In the genomic region with DNA sequence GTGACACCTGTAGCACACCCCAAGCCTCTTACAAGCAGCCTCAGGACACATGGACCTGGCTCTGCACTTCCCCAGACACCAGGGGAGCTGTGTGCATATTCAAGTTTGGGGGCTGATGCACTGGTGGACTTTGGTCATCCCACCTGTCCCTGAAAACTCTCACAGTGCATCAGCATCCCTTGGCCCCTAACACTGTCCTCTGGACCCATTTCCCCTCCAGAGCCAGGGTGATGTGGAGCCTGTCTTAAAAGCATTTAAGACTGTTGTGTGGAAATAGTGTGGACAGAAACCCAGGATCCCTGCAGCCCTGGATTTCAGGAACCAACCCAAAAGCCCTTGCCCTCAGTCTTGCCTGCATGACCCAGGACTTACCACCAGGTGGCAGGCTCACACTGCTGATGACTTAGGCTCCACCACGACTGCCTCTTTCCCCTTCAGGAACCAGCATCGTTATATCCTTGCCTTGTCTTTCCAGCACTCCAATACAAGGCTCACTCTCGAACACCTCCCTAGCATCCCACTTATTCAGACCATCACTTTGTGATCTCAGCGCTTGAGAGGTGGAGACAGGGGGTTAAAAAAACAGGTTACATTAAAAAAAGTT, we compare ENCODE assay signal across 9 mouse cellular contexts.
DNase-seq lines count a peak whose midpoint lies in the region; TF ChIP-seq lines count a peak whose summit lies in the region.
"Had no signal": no experiment of that assay in that cellular context is flagged by ENCODE, and none has a peak within 500 bp of the region (broad histone marks: within the 10 kb centered on the region; RNA-seq: fewer than 3 reads in every experiment).

No protein-coding gene starts in this region.

- intact Hi-C loops in heart, postnatal 36 days (cut with DNase I) = loop anchor here (1.0 to 5.0 kb wide), 3 partner anchors 302 to 859 kb away; a partner anchor contains a TSS

- H3K36me3 ChIP-seq in ES-E14 (ENCODE audit: control insufficient read depth, insufficient read depth, low read length, poor library complexity, severe bottlenecking) = no peaks in the 10 kb centered on the region
- H3K36me3 ChIP-seq in forebrain, embryonic 10.5 days (replicated peaks) = no peaks in the 10 kb centered on the region
- H3K36me3 ChIP-seq: liver, embryonic 15.5 days had no signal

- no peak overlapping the region for H3K27ac ChIP-seq in ES-E14 (ENCODE audit: insufficient read depth, low read depth, low read length, poor library complexity, severe bottlenecking)
- no peak overlapping the region for H3K27ac ChIP-seq in forebrain, embryonic 10.5 days
- H3K27ac ChIP-seq in layer of hippocampus, adult 2 months = no peak overlapping the region
- H3K27ac ChIP-seq: liver, embryonic 15.5 days had no signal

- 5% methylated on average over 4 of the region's 4 CpGs for WGBS in forebrain, embryonic 10.5 days

- TF ChIP-seq CTCF in layer of hippocampus, adult 2 months (conservative IDR thresholded peaks at IDR 0.05) = peak; percentile 99

- in situ Hi-C loops in ES-E14 (cut with MboI; ENCODE audit: low sequenced_read_pairs in 2 of 2, unreplicated experiment in 2 of 2) = no loop called here

- H3K4me1 ChIP-seq in ES-E14 (ENCODE audit: control insufficient read depth in 2 of 2, insufficient read depth in 2 of 2, low read length in 2 of 2, poor library complexity in 1 of 2) = peaks cover 0 to 5% of the 10 kb centered on the region in 2 experiments; a peak in 1 of 4 replicates
- H3K4me1 ChIP-seq in forebrain, embryonic 10.5 days = peaks cover 16% of the 10 kb centered on the region
- H3K4me1 ChIP-seq: liver, embryonic 15.5 days had no signal

- no peak overlapping the region for H3K4me3 ChIP-seq in ES-E14 (ENCODE audit: insufficient read depth in 1 of 2, low read depth in 1 of 2, low read length in 2 of 2, poor library complexity in 1 of 2, severe bottlenecking in 1 of 2)
- no peak overlapping the region for H3K4me3 ChIP-seq in forebrain, embryonic 10.5 days
- H3K4me3 ChIP-seq in layer of hippocampus, adult 2 months = no peak overlapping the region
- H3K4me3 ChIP-seq: liver, embryonic 15.5 days had no signal

- H3K9me3 ChIP-seq in ES-E14 (ENCODE audit: control insufficient read depth, insufficient read depth, low read depth, low read length) = no peaks in the 10 kb centered on the region
- no peaks in the 10 kb centered on the region for H3K9me3 ChIP-seq in forebrain, embryonic 10.5 days
- H3K9me3 ChIP-seq: liver, embryonic 15.5 days had no signal

- no peak overlapping the region for H3K9ac ChIP-seq in ES-E14 (ENCODE audit: insufficient read depth, low read depth, low read length, poor library complexity, severe bottlenecking)
- H3K9ac ChIP-seq: liver, embryonic 15.5 days had no signal

- DNase-seq in ES-E14 (ENCODE audit: low read depth, low spot score) = peak; percentile 68
- peak; percentile 22 for DNase-seq in c-Kit-negative CD71-positive TER-119-positive erythroid progenitor cells, embryonic 14.5 days (ENCODE audit: low read depth, low spot score)
- DNase-seq in forebrain, embryonic 10.5 days (ENCODE audit: extremely low spot score, low spot score) = peak; percentile 83
- peak; percentile 73 to 82 for DNase-seq in heart, postnatal 36 days
- peak; percentile 60 to 88 for DNase-seq in layer of hippocampus, adult 2 months (ENCODE audit: low spot score in 2 of 2)
- DNase-seq in lung, postnatal 10 days = peak; percentile 83
- DNase-seq in retina, embryonic 14.5 days (ENCODE audit: low spot score) = peak; percentile 86
- DNase-seq in thymus, postnatal 25 days = peak; percentile 61

- peaks cover 26% of the 10 kb centered on the region for H3K27me3 ChIP-seq in forebrain, embryonic 10.5 days (ENCODE audit: poor library complexity, severe bottlenecking)

TF ChIP-seq in ES-E14, 5 proteins besides CTCF, POLR2A, EP300 and RAD21:
- peak; percentile 77; the same call in 1 of the 2 replicates for TF ChIP-seq ZC3H11A (IDR thresholded peaks at IDR 0.05; ENCODE audit: borderline replicate concordance, low read depth, low read length)
- no peak for TF ChIP-seq CHD2 (IDR thresholded peaks at IDR 0.05; ENCODE audit: low read depth, low read length)

Comparison
In these comparisons a context has a peak if more than half of its experiments do, and no peak if none do; other contexts are left out.
1. DNase-seq: peak in every context shown above with its lines; median percentile 86 in retina, embryonic 14.5 days; 83 in forebrain, embryonic 10.5 days; 83 in lung, postnatal 10 days; 78 in heart, postnatal 36 days; 74 in layer of hippocampus, adult 2 months; 68 in ES-E14; 61 in thymus, postnatal 25 days; 22 in c-Kit-negative CD71-positive TER-119-positive erythroid progenitor cells, embryonic 14.5 days.